Mouse (Mus musculus) midbrain, embryonic 13.5 days (tissue): ENCODE results near the gene Gm49391. TPM values are rescaled to one million over a fixed set of nuclear protein-coding genes. Genes with fewer than 3 reads are reported as not detected.
"Not testable (repeated sequence)": the region's sequence is repeated elsewhere in the genome, so short reads cannot be mapped to it uniquely, and the experiment has no call there.

ENCODE experiments used
- ATAC-seq: fragments of 200-750 bp; cut with Nextera tagmentation; 2 replicates; pipeline ENCODE4 v1.8.0; 2017; ENCODE audit warnings: mild to moderate bottlenecking, moderate TSS enrichment, moderate library complexity
- H3K27ac ChIP-seq: fragments of 300-500 bp; sonication (generic); 2 replicates; pipeline ENCODE4 v1.5.1; 2015; ENCODE audit warnings: inconsistent platforms, mild to moderate bottlenecking, moderate library complexity
- H3K27me3 ChIP-seq: fragments of 300-500 bp; sonication (generic); 2 replicates; pipeline ENCODE4 v1.6.1; 2015; ENCODE audit warnings: mild to moderate bottlenecking, inconsistent platforms
- H3K36me3 ChIP-seq: fragments of 300-500 bp; sonication (generic); 2 replicates; pipeline ENCODE4 v1.6.1; 2015; ENCODE audit warnings: mild to moderate bottlenecking, inconsistent platforms
- H3K4me1 ChIP-seq: fragments of 300-500 bp; sonication (generic); replicated peaks from 2 replicates; pipeline ENCODE4 v1.6.1; 2015; ENCODE audit warnings: inconsistent platforms
- H3K4me2 ChIP-seq: fragments of 300-500 bp; sonication (generic); replicated peaks from 2 replicates; pipeline ENCODE4 v1.6.1; 2015; ENCODE audit warnings: moderate library complexity, mild to moderate bottlenecking, inconsistent platforms
- H3K4me3 ChIP-seq: fragments of 300-500 bp; sonication (generic); replicated peaks from 2 replicates; pipeline ENCODE4 v1.5.1; 2015; ENCODE audit warnings: mild to moderate bottlenecking, inconsistent platforms
- H3K9ac ChIP-seq: fragments of 300-500 bp; sonication (generic); replicated peaks from 2 replicates; pipeline ENCODE4 v1.6.1; 2015; ENCODE audit warnings: mild to moderate bottlenecking, inconsistent platforms
- H3K9me3 ChIP-seq: fragments of 300-500 bp; sonication (generic); 2 replicates; pipeline ENCODE4 v1.6.1; 2016; ENCODE audit warnings: mild to moderate bottlenecking, inconsistent platforms
- WGBS: fragments of 180-500 bp; shearing (Covaris S2); methylation state at CpG from one replicate; pipeline ENCODE4 v1.1.7; 2015; 5-methylcytosine and 5-hydroxymethylcytosine counted together
- polyA plus RNA-seq: library from polyadenylated mRNA; unstranded; fragments of >200 nt; fragmentation: Nextera tagmentation; extraction: Ambion mirVana; gene quantifications from 2 replicates; pipeline ENCODE4 v1.2.1, GENCODE M21; 2015

Gene Gm49391
- 0.82 and 2.1 TPM in 2 replicates for polyA plus RNA-seq

GRCm38 (mm10) chr13:60936500-60936901 is at the start of gene Gm49391, which contains the start of gene Ctla2a:
TSS of gene Gm49391 (minus strand) at chr13:60936571.
TSS of gene Ctla2a (minus strand) at chr13:60936625.
- no peaks in the 10 kb centered on the region for H3K36me3 ChIP-seq
- no peaks in the 10 kb centered on the region for H3K27me3 ChIP-seq
- no peak for ATAC-seq
- H3K4me2 ChIP-seq = no peak within 1 kb of the TSS
- no peak within 1 kb of the TSS for H3K27ac ChIP-seq
- H3K4me1 ChIP-seq = no peaks in the 10 kb centered on the region
- 64% methylated on average over 5 of the region's 5 CpGs for WGBS
- H3K9me3 ChIP-seq = peaks cover 12% of the 10 kb centered on the region
- H3K9ac ChIP-seq = no peak within 1 kb of the TSS
- no peak within 1 kb of the TSS for H3K4me3 ChIP-seq

DNA sequence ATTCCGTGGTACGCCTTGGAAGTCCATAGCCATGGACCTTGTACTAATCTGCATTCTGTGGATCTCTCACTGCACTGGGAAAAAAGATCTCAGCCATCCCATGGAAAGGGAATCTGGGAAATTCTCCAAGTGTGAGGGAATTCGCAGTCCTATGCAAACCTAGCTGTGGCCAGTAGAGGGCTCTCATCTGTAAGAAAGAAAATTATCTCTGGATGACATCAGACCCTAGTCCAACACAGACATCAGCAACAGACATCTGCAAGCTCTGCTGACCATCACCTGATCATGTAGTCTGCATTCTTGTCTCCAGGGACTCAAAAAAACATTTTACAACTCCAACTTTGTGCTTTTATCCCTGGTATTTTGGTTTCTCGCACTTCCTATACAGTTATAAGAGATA is 35.9 kb upstream of the Gm49391 start:
- not testable (repeated sequence) for H3K4me2 ChIP-seq, H3K27me3 ChIP-seq, H3K4me3 ChIP-seq, H3K4me1 ChIP-seq, H3K36me3 ChIP-seq, H3K27ac ChIP-seq, ATAC-seq, H3K9ac ChIP-seq, H3K9me3 ChIP-seq
- 67% methylated on average over 4 of the region's 4 CpGs for WGBS

GRCm38 (mm10) chr13:60963985-60964384 is 27.6 kb upstream of the Gm49391 start:
- H3K9me3 ChIP-seq = peaks cover 22% of the 10 kb centered on the region
- H3K4me2 ChIP-seq, ATAC-seq, H3K36me3 ChIP-seq, H3K27me3 ChIP-seq, H3K27ac ChIP-seq, H3K9ac ChIP-seq, H3K4me3 ChIP-seq, H3K4me1 ChIP-seq: not testable (repeated sequence)
- WGBS = 36% methylated on average over 5 of the region's 5 CpGs

DNA sequence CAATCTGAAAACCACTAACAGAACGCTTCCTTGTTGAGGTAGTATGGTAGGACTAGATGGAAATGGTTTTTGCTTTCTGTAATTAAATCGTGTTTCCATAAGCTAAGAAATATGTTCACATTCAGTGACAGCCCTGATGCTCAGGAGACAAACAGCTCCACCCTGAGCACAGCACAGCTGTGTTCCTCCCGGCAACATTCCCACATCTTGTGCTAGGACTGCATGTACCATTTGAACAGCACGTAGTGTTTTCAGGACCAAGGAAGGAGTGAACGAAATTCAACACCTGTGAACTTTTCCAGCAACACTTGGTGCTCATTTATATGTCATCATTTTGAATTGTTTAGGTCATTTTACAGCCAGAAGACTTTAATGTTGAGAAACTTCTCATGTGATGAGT is 25.3 kb upstream of the Gm49391 start:
- no peak overlapping the region for H3K9ac ChIP-seq
- H3K4me2 ChIP-seq = no peak overlapping the region
- no peak for ATAC-seq
- no peaks in the 10 kb centered on the region for H3K27me3 ChIP-seq
- no peak overlapping the region for H3K27ac ChIP-seq
- peaks cover 30% of the 10 kb centered on the region for H3K9me3 ChIP-seq
- WGBS = 64% methylated on average over 5 of the region's 5 CpGs
- no peaks in the 10 kb centered on the region for H3K4me1 ChIP-seq
- H3K4me3 ChIP-seq = no peak overlapping the region
- no peaks in the 10 kb centered on the region for H3K36me3 ChIP-seq

- ATAC-seq, H3K4me1 ChIP-seq, H3K36me3 ChIP-seq, H3K9ac ChIP-seq, H3K4me3 ChIP-seq, H3K4me2 ChIP-seq, H3K27me3 ChIP-seq, H3K27ac ChIP-seq: not testable (repeated sequence)
- peaks cover 12% of the 10 kb centered on the region for H3K9me3 ChIP-seq
- 83% methylated on average over 3 of the region's 3 CpGs for WGBS
Measured at GRCm38 (mm10) chr13:60941884-60942283, 5.5 kb upstream of the Gm49391 start, which contains the start of gene Tpbpa. TSS of gene Tpbpa (minus strand) at chr13:60941984.

DNA sequence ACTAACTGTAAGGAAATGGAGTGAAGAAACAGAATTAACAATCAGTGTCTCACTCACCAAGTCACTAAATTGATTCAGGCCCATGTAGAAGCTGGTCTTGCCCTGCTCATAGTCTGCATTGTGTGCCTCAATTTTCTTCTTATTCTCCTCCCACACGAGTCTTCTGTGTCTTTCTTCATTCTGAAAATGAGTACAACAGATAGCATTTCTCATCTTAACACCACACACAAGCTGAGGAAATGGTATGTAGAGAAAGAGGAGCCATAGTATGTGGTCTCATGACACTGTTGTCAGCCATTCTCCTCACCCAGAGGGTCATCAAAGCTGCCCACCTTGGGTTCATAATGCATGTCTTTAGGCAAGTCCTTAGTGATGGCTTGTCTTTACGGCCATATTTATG is 881 bp downstream of the Gm49391 start, which contains the start of gene Gm49393:
Gene Gm49393 (minus strand): TSS at position 101 of the 400 bp plus-strand sequence.
- H3K27ac ChIP-seq, H3K4me1 ChIP-seq, H3K9ac ChIP-seq, H3K27me3 ChIP-seq, H3K36me3 ChIP-seq, ATAC-seq, H3K4me2 ChIP-seq, H3K4me3 ChIP-seq: not testable (repeated sequence)
- WGBS = 61% methylated on average over 2 of the region's 2 CpGs
- peaks cover 12% of the 10 kb centered on the region for H3K9me3 ChIP-seq

GRCm38 (mm10) chr13:60904780-60905179 is 31.6 kb downstream of the Gm49391 start, which contains the start of gene Tpbpb:
TSS of gene Tpbpb (minus strand) at chr13:60904880.
- H3K9me3 ChIP-seq = peaks cover 12% of the 10 kb centered on the region; the same call in 1 of the 2 replicates
- not testable (repeated sequence) for H3K27ac ChIP-seq, ATAC-seq, H3K9ac ChIP-seq, H3K4me2 ChIP-seq, H3K36me3 ChIP-seq, H3K4me3 ChIP-seq, H3K27me3 ChIP-seq, H3K4me1 ChIP-seq
- 84% methylated on average over 2 of the region's 2 CpGs for WGBS

- Histone ChIP-seq H3K4me3 (no peak within 1 kb of the TSS), H3K9ac (no peak within 1 kb of the TSS), H3K27me3 (no peaks in the 10 kb centered on the region), H3K4me1 (no peaks in the 10 kb centered on the region), H3K36me3 (no peaks in the 10 kb centered on the region), H3K9me3 (peaks cover 7% of the 10 kb centered on the region), H3K27ac (no peak within 1 kb of the TSS), H3K4me2 (no peak within 1 kb of the TSS)
- ATAC-seq = no peak
- 93% methylated on average over 3 of the region's 3 CpGs for WGBS
Measured at GRCm38 (mm10) chr13:60897328-60897727, 39.0 kb downstream of the Gm49391 start, which contains the start of gene Ctla2b. TSS of gene Ctla2b (minus strand) at chr13:60897447.

DNA sequence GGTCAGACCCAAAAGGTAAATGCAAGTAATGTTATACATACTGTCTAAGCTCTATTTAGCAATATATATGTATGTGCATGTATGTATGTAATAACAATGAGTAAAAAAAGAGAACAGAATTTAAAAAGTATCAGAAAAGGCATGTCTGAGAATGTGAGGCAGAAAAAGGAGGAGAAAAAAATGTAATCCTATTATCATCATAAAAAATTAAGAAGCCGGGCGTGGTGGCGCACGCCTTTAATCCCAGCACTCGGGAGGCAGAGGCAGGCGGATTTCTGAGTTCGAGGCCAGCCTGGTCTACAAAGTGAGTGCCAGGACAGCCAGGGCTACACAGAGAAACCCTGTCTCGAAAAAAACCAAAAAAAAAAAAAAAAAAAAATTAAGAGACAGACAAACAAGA is 39.6 kb downstream of the Gm49391 start, which contains the start of gene Gm49392:
Gene Gm49392 (minus strand): TSS at position 101 of the 400 bp plus-strand sequence.
- 86% methylated on average over 8 of the region's 8 CpGs for WGBS
- H3K27ac ChIP-seq = not testable (repeated sequence)

GRCm38 (mm10) chr13:60895406-60896160 is 40.8 kb downstream of the Gm49391 start:
- Histone ChIP-seq H3K27me3 (no peaks in the 10 kb centered on the region), H3K4me1 (no peaks in the 10 kb centered on the region), H3K4me3 (no peak overlapping the region), H3K9ac (no peak overlapping the region), H3K9me3 (peaks cover 6% of the 10 kb centered on the region; the same call in 1 of the 2 replicates), H3K27ac (no peak overlapping the region), H3K36me3 (no peaks in the 10 kb centered on the region), H3K4me2 (no peak overlapping the region)
- ATAC-seq = no peak

More for the DNA sequence above, 39.6 kb downstream of the Gm49391 start, which contains the start of gene Gm49392:
- H3K9ac ChIP-seq, H3K4me1 ChIP-seq, H3K9me3 ChIP-seq, H3K27me3 ChIP-seq, H3K4me3 ChIP-seq, ATAC-seq, H3K4me2 ChIP-seq, H3K36me3 ChIP-seq: not testable (repeated sequence)

DNA sequence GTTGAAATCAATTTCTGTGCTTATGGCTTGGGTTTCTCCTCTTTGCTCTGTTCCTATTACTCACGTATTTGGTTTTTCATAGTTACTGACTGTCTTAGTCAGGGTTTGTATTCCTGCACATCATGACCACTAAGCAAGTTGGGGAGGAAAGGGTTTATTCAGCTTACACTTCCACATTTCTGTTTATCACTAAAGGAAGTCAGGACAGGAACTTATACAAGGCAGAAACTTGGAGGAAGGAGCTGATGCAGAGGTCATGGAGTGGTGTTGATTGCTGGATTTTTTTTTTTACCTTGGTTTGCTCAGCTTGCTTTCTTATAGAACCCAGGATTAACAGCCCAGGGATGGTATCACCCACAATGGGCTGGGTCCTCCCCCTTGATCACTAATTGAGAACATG is 44.1 kb downstream of the Gm49391 start:
- Histone ChIP-seq H3K4me2 (no peak overlapping the region), H3K9ac (no peak overlapping the region), H3K9me3 (peaks cover 6% of the 10 kb centered on the region; the same call in 1 of the 2 replicates), H3K27me3 (no peaks in the 10 kb centered on the region), H3K4me1 (no peaks in the 10 kb centered on the region), H3K36me3 (no peaks in the 10 kb centered on the region), H3K4me3 (no peak overlapping the region), H3K27ac (no peak overlapping the region)
- no peak for ATAC-seq
- 79% methylated on average over 1 of the region's 1 CpGs for WGBS

DNA sequence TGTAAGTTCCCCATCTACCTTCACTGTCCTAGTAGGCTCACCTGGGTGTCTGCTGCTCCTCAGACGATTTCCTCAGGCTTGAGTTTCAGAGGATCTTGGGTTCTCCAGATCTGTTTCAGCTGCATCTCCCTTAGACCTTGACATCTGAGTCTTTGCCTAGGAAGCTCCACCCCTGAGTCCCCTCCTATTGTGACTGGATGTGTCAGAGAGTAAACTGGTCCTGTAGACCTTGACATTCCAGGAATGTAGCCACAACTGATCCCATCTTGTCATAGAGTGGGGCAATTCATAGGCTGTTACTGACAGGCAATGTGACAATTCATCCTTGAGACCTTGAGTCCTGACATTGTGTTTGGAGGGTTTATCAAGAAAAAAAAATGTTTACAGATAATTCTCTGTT is 72.1 kb downstream of the Gm49391 start, which contains the start of gene 4930486L24Rik:
Gene 4930486L24Rik (minus strand): TSS at position 195 of the 400 bp plus-strand sequence.
- Histone ChIP-seq H3K36me3 (no peaks in the 10 kb centered on the region), H3K4me1 (no peaks in the 10 kb centered on the region), H3K4me3 (no peak within 1 kb of the TSS), H3K27ac (no peak within 1 kb of the TSS), H3K9me3 (no peaks in the 10 kb centered on the region), H3K9ac (no peak within 1 kb of the TSS), H3K4me2 (no peak within 1 kb of the TSS), H3K27me3 (no peaks in the 10 kb centered on the region)
- no peak for ATAC-seq
- 65% methylated on average over 1 of the region's 1 CpGs for WGBS
